Mouse (Mus musculus): ENCODE results near the gene Ptpn6. TPM values are rescaled to one million over a fixed set of nuclear protein-coding genes. Genes with fewer than 3 reads are reported as not detected.

Ptpn6 gene
- polyA plus RNA-seq (2016; fragmentation: Nextera tagmentation; extraction: Ambion mirVana): 5.2 and 5.6 TPM in 2 replicates

DNA sequence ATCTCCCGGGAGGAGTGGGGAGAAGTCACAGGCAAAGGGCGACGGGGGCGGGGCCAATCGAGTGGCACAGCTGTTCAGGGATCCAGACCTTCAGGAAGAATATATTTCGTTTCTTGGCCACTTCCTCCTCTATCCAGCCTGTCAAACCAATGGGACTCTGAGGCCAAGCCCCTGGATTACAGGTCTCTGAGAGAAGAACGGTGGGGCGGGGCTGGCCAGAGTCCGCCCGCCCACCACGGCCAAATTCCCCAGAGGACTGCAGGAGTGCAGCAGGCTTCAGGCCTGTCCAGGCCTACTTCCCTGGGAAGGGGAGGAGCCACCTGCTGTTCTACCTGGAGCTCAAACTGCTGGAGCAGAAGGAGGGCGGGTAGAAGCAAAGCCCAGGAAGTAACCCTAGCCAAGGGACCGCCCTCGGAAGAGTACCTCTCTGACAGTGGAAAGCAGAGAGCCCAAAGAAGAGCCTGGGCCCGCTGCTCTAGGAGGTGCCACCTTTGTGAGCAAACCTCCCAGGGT lies at the start of gene Ptpn6:
Ptpn6 (minus strand) TSS at position 204 of the 513 bp plus-strand sequence.
- Histone ChIP-seq H3K4me1 (peaks cover 29% of the 10 kb centered on the region), H3K27me3 (no peaks in the 10 kb centered on the region), H3K4me3 (no peak within 1 kb of the TSS), H3K36me3 (peaks cover 13% of the 10 kb centered on the region), H3K4me2 (replicated peaks) (peak within 1 kb of the TSS; percentile 67; the same call in 1 of the 2 replicates), H3K27ac (replicated peaks) (peak within 1 kb of the TSS; percentile 20), H3K9ac (replicated peaks) (peak within 1 kb of the TSS; percentile 32; the same call in 1 of the 2 replicates), H3K9me3 (no peaks in the 10 kb centered on the region)
- 24% methylated on average over 15 of the region's 15 CpGs for WGBS
- no peak for ATAC-seq (ENCODE audit: low FRiP score, low read depth)

DNA sequence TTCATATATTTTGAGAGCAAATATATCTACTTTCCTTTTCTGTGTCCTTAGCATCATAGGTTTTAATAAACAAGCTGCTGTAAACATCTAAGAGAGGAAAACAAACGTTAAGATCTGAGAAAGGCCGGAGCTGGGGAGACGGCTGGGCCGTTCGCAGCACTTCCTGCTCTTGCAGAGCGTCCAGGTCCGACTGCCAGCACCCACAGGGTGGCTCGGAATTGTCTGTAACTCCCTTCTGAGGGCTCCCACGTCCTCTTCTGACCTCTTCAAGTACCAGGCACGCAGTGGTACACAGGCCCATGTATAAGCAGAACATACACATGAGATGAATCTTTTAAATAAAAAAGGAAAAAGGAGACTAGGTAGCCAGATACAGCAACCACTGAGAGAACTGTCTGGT lies 49.2 kb upstream of the Ptpn6 start:
- no peak overlapping the region for H3K27ac ChIP-seq (replicated peaks)
- H3K9ac ChIP-seq (replicated peaks): no peak overlapping the region
- WGBS: 81% methylated on average over 10 of the region's 10 CpGs
- H3K9me3 ChIP-seq: no peaks in the 10 kb centered on the region
- no peak overlapping the region for H3K4me3 ChIP-seq
- H3K27me3 ChIP-seq: no peaks in the 10 kb centered on the region
- no peaks in the 10 kb centered on the region for H3K36me3 ChIP-seq
- ATAC-seq (ENCODE audit: low FRiP score, low read depth): no peak
- no peak overlapping the region for H3K4me2 ChIP-seq (replicated peaks)
- H3K4me1 ChIP-seq: no peaks in the 10 kb centered on the region

DNA sequence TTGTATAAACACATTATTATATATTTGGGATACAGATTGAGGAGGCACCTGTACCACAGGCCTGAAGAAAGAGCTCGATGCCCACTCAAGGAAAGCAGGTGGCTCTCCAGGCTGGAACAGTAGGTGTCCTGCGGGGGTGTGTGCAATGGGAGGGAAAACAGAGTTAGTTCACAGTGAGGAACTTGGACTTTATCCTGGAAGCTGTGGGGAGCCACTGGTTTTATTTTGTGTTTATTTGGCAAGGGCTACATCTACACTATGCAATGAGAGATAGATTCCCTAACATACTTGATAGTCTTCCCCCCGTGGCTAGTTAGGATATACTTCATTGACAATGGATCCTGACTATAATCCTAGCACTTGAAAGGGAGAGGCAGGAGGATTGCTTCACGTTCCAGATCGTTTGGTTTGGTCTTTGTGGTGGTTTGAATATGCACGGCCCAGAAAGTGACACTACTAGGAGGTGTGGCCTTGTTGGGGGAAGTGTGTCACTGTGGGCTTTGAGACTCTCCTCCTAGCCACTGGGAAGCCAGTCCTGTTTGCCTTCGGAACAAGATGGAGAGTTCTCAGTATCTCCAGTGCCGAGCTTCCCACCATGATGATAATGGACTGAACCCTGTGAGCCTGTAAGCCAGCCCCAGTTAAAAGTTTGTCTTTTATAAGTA lies 48.4 kb upstream of the Ptpn6 start:
- Histone ChIP-seq H3K9me3 (no peaks in the 10 kb centered on the region), H3K36me3 (no peaks in the 10 kb centered on the region), H3K4me3 (no peak overlapping the region), H3K4me2 (replicated peaks) (no peak overlapping the region), H3K27me3 (no peaks in the 10 kb centered on the region), H3K4me1 (0 out of 2 replicates have a peak, but pooled peaks cover 4% of the 10 kb centered on the region), H3K27ac (replicated peaks) (no peak overlapping the region), H3K9ac (replicated peaks) (no peak overlapping the region)
- 54% methylated on average over 8 of the region's 8 CpGs for WGBS
- ATAC-seq (ENCODE audit: low FRiP score, low read depth): no peak

GRCm38 (mm10) chr6:124782436-124782835 lies 43.9 kb upstream of the Ptpn6 start:
- Histone ChIP-seq H3K27ac (replicated peaks) (no peak overlapping the region), H3K4me1 (peaks cover 15% of the 10 kb centered on the region), H3K4me2 (replicated peaks) (no peak overlapping the region), H3K27me3 (peaks cover 24% of the 10 kb centered on the region), H3K9ac (replicated peaks) (no peak overlapping the region), H3K4me3 (no peak overlapping the region), H3K36me3 (no peaks in the 10 kb centered on the region), H3K9me3 (no peaks in the 10 kb centered on the region)
- no peak for ATAC-seq (ENCODE audit: low FRiP score, low read depth)
- 26% methylated on average over 6 of the region's 6 CpGs for WGBS

DNA sequence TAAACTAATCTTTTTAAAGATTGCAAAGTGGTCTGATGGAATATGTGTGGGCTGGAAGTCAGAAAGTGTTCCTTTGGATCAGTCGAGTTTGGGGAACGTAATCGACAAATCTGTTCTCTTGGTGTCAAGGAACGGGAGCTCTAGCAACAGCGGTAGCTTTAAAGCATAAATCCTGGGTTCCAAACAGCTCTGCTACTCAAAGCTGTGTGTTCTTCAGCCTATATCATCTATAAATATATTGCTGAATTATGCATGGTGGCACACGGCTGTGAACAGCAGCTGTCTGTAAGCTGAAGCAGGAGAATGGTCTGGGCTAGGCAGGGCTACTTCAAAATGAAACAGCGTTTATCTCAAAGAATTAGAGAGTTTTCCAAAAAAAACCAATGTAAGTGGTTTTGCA lies 42.4 kb upstream of the Ptpn6 start:
- ATAC-seq (ENCODE audit: low FRiP score, low read depth): no peak
- Histone ChIP-seq H3K4me3 (no peak overlapping the region), H3K4me2 (replicated peaks) (no peak overlapping the region), H3K9me3 (no peaks in the 10 kb centered on the region), H3K27ac (replicated peaks) (no peak overlapping the region), H3K4me1 (peaks cover 15% of the 10 kb centered on the region), H3K9ac (replicated peaks) (no peak overlapping the region), H3K27me3 (peaks cover 24% of the 10 kb centered on the region), H3K36me3 (no peaks in the 10 kb centered on the region)
- 85% methylated on average over 7 of the region's 7 CpGs for WGBS

- WGBS: 4% methylated on average over 10 of the region's 10 CpGs
- Histone ChIP-seq H3K9ac (replicated peaks) (peak overlapping the region; percentile 43; the same call in 1 of the 2 replicates), H3K27me3 (peaks cover 24% of the 10 kb centered on the region), H3K4me3 (peak overlapping the region; percentile 34), H3K4me2 (replicated peaks) (peak overlapping the region; percentile 58), H3K4me1 (peaks cover 15% of the 10 kb centered on the region), H3K36me3 (no peaks in the 10 kb centered on the region), H3K9me3 (no peaks in the 10 kb centered on the region), H3K27ac (replicated peaks) (no peak overlapping the region)
- ATAC-seq (ENCODE audit: low FRiP score, low read depth): no peak
These were observed 41.5 kb upstream of the Ptpn6 start for GRCm38 (mm10) chr6:124779984-124780416.

DNA sequence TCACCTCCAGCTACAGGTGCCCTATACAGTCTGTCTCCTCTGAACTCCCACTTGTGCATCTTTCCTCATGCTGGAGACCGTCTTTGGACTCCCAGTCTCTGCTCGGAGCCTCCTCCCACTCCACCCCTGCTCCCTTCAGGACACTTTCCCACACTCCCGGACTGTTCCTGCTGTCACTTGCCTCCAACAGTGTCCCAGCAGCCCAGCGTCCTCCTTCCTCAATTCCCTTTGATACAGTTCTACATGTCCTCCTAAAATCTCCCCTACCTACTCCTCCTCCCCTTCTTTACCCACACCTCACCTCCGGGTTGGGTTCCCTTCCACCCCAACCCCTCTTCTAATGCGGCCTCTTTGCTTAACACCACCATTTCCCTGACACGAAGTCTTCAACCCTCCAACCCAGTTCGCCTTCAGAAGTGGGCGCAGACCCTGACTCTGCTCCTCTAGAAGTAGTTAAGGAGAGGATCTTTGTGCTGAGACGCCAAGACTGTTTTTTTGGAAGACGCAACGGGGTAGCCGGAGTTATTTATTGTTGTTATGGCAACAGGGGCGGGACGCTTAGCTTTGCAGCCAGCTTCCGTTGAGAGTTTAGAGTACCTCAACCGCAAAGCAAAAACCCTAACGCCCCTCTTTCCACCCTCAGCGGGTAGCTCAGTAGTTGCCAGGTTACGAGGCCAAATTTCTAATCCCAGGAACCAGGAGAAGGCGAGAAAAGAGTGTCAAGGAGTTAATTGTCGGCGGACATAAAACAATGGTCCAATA lies 40.9 kb upstream of the Ptpn6 start, which contains the start of gene Lrrc23:
Lrrc23 (minus strand) TSS at position 506 of the 762 bp plus-strand sequence.
- Histone ChIP-seq H3K36me3 (no peaks in the 10 kb centered on the region), H3K9ac (replicated peaks) (peak within 1 kb of the TSS; percentile 43; the same call in 1 of the 2 replicates), H3K27me3 (peaks cover 24% of the 10 kb centered on the region), H3K4me3 (peak within 1 kb of the TSS; percentile 34), H3K9me3 (no peaks in the 10 kb centered on the region), H3K27ac (replicated peaks) (no peak within 1 kb of the TSS), H3K4me1 (peaks cover 15% of the 10 kb centered on the region), H3K4me2 (replicated peaks) (peak within 1 kb of the TSS; percentile 58)
- 3% methylated on average over 23 of the region's 23 CpGs for WGBS
- peak; percentile 53; the same call in 1 of the 2 replicates for ATAC-seq (ENCODE audit: low FRiP score, low read depth)

- Histone ChIP-seq H3K4me1 (peaks cover 25% of the 10 kb centered on the region), H3K4me2 (replicated peaks) (no peak overlapping the region), H3K27ac (replicated peaks) (no peak overlapping the region), H3K9ac (replicated peaks) (no peak overlapping the region), H3K36me3 (no peaks in the 10 kb centered on the region), H3K4me3 (no peak overlapping the region), H3K27me3 (peaks cover 53% of the 10 kb centered on the region), H3K9me3 (no peaks in the 10 kb centered on the region)
- WGBS: 88% methylated on average over 15 of the region's 15 CpGs
- no peak for ATAC-seq (ENCODE audit: low FRiP score, low read depth)
These were observed 32.0 kb upstream of the Ptpn6 start for GRCm38 (mm10) chr6:124770511-124770910.

- Histone ChIP-seq H3K4me2 (replicated peaks) (peak overlapping the region; percentile 84), H3K9ac (replicated peaks) (peak overlapping the region; percentile 57), H3K4me1 (peaks cover 25% of the 10 kb centered on the region), H3K27me3 (peaks cover 53% of the 10 kb centered on the region), H3K27ac (replicated peaks) (no peak overlapping the region), H3K9me3 (no peaks in the 10 kb centered on the region), H3K4me3 (peak overlapping the region; percentile 50), H3K36me3 (no peaks in the 10 kb centered on the region)
- WGBS: 62% methylated on average over 7 of the region's 7 CpGs
- no peak for ATAC-seq (ENCODE audit: low FRiP score, low read depth)
These were observed 31.5 kb upstream of the Ptpn6 start for GRCm38 (mm10) chr6:124770013-124770412.

DNA sequence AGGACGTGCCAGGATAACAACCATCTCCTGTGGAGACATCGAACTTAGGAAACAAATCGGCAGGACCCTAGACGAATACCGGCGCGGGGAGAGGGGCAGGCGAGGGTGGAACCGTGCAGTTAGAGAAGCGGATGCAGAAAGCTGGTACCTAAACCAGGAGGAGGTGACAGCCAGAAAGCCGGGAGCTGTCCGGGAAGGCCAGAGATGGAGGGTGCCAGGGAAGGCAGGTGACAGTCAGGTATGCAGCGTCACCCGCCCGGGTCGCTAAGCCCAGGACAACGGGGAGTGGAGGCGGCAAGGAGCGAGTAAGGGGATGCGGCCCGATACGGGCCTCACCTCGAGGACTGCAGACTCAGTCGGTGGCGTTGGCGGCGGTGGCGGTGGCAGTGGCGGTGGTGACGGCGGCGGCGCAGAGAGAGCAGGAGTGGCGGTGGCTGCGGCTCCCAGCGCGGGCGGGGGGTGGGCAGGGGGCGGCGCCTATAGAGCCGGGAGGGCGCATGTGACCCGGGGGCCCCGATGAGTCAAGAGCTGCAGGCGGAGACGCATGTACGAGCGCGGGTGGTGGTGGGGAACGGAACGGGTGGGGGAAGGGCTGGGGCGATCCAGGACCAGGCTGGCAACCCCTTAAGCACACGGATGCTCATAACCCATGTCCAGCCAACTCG lies 30.7 kb upstream of the Ptpn6 start, which contains the start of gene Eno2:
Eno2 (minus strand) TSS at position 573 of the 665 bp plus-strand sequence.
- under 1% methylated on average over 54 of the region's 54 CpGs for WGBS

DNA sequence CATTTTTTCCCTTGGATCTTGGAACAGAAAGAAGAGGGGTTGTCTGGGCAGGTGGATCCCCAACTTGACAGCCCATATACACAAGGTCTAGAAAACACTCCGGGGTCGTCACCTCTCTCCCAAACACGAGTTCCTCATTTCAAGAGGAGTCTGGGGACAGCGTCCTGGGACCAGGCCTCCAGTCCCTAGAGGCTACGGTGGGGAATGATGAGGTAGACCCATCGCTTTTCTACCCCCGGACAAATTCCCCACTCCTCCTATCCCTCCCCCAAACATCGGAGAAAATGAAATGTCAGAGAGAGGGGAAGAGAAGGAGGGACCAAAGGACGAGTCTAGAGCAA lies 30.2 kb upstream of the Ptpn6 start:
- ATAC-seq (ENCODE audit: low FRiP score, low read depth): peak; percentile 13
- H3K9me3 ChIP-seq: no peaks in the 10 kb centered on the region
- H3K4me3 ChIP-seq: peak overlapping the region; percentile 50
- no peaks in the 10 kb centered on the region for H3K36me3 ChIP-seq
- WGBS: 3% methylated on average over 9 of the region's 9 CpGs
- H3K4me2 ChIP-seq (replicated peaks): peak overlapping the region; percentile 84
- peaks cover 53% of the 10 kb centered on the region for H3K27me3 ChIP-seq
- peak overlapping the region; percentile 57 for H3K9ac ChIP-seq (replicated peaks)
- peaks cover 25% of the 10 kb centered on the region for H3K4me1 ChIP-seq
- no peak overlapping the region for H3K27ac ChIP-seq (replicated peaks)

More for the DNA sequence above, 30.7 kb upstream of the Ptpn6 start, which contains the start of gene Eno2:
- Histone ChIP-seq H3K4me1 (peaks cover 25% of the 10 kb centered on the region), H3K27ac (replicated peaks) (0 out of 2 replicates have a peak within 1 kb of the TSS, but pooled peaks have one; percentile 15), H3K27me3 (peaks cover 53% of the 10 kb centered on the region), H3K4me2 (replicated peaks) (peak within 1 kb of the TSS; percentile 84), H3K9me3 (no peaks in the 10 kb centered on the region), H3K9ac (replicated peaks) (peak within 1 kb of the TSS; percentile 57), H3K36me3 (no peaks in the 10 kb centered on the region), H3K4me3 (peak within 1 kb of the TSS; percentile 50)
- ATAC-seq (ENCODE audit: low FRiP score, low read depth): peak; percentile 82

All from midbrain, embryonic 12.5 days (tissue).